Mouse (Mus musculus) thymus, postnatal 4 days (tissue): ENCODE results near the gene Inpp5e.

ENCODE experiments used
- DNase-seq: peaks from one replicate; pipeline ENCODE4 v3.0.0; 2021

Gene Inpp5e

GRCm38 (mm10) chr2:26359983-26360382, 49.0 kb downstream of the Inpp5e start:
- peak; percentile 17 for DNase-seq

GRCm38 (mm10) chr2:26358667-26359320, 50.2 kb downstream of the Inpp5e start:
- DNase-seq, result peak; percentile 12

GRCm38 (mm10) chr2:26357484-26357883, 51.5 kb downstream of the Inpp5e start:
- DNase-seq, result peak; percentile 46

- DNase-seq, result peak; percentile 67
Observed at GRCm38 (mm10) chr2:26356678-26357077, 52.3 kb downstream of the Inpp5e start.

- DNase-seq, result peak; percentile 52
Observed at GRCm38 (mm10) chr2:26356231-26356630, 52.8 kb downstream of the Inpp5e start.

GRCm38 (mm10) chr2:26354401-26354800, 54.6 kb downstream of the Inpp5e start:
- DNase-seq, result peak; percentile 12

- peak; percentile 24 for DNase-seq
Observed at GRCm38 (mm10) chr2:26353066-26353980, 55.7 kb downstream of the Inpp5e start.

- DNase-seq, result peak; percentile 83
Observed at GRCm38 (mm10) chr2:26352291-26352910, 56.6 kb downstream of the Inpp5e start.

- DNase-seq, result peak; percentile 96
Observed at GRCm38 (mm10) chr2:26351358-26352290, 57.4 kb downstream of the Inpp5e start, which contains the start of gene Dnlz. Dnlz (minus strand) TSS chr2:26352110.

GRCm38 (mm10) chr2:26348241-26348640, 60.8 kb downstream of the Inpp5e start:
- DNase-seq, result no peak
